Mouse (Mus musculus) bone marrow macrophage, adult 2 months (primary cell): ENCODE results near the gene Ccdc6.

Source experiments
- CTCF ChIP-seq: IDR thresholded peaks from 2 replicates; pipeline ENCODE4 v1.5.1; 2012; ENCODE audit warnings: low read depth, mild to moderate bottlenecking, low read length, moderate library complexity
- POLR2A ChIP-seq: IDR thresholded peaks from 2 replicates; pipeline ENCODE4 v1.6.1; 2012; ENCODE audit warnings: mild to moderate bottlenecking, low read depth, low read length, borderline replicate concordance

- TF ChIP-seq POLR2A (no peak), CTCF (no peak)
Observed at GRCm38 (mm10) chr10:70198951-70199463, 102.1 kb downstream of the Ccdc6 start.
